Mouse (Mus musculus) lung, postnatal 0 days (tissue): ENCODE results near the gene Sh2d7.

ENCODE experiments used
- CTCF ChIP-seq: IDR thresholded peaks from 2 replicates; pipeline ENCODE4 v1.5.1; 2016; ENCODE audit warnings: antibody characterized with exemption, mild to moderate bottlenecking
- EP300 ChIP-seq: IDR thresholded peaks from 2 replicates; pipeline ENCODE4 v1.6.1; 2016; ENCODE audit warnings: antibody characterized with exemption, mild to moderate bottlenecking, control low read depth

DNA sequence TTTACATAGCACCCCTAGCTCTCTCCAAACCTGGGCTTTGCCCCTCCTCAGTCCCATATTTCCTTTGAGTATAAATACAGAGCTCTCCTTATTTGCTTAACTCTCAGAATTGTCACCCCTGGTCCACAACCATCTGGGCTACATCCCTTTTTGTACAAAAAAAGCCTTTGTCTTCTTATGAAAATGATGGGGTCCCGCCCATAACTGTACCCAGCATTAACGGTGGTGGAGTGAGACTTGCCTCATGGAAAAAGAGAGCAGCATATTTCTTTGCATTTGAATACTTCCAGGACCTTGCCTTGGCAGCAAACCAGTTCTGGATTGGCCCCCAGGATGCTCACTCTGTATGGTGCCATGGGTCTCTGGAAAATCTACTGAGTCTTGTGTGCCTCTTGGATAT, 8.8 kb upstream of the Sh2d7 start:
- TF ChIP-seq EP300 (no peak), CTCF (no peak)
